Mouse (Mus musculus): ENCODE results near the gene Il25. TPM values are rescaled to one million over a fixed set of nuclear protein-coding genes. Genes with fewer than 3 reads are reported as not detected.

The Il25 gene
- total RNA-seq (2021), result not detected

DNA sequence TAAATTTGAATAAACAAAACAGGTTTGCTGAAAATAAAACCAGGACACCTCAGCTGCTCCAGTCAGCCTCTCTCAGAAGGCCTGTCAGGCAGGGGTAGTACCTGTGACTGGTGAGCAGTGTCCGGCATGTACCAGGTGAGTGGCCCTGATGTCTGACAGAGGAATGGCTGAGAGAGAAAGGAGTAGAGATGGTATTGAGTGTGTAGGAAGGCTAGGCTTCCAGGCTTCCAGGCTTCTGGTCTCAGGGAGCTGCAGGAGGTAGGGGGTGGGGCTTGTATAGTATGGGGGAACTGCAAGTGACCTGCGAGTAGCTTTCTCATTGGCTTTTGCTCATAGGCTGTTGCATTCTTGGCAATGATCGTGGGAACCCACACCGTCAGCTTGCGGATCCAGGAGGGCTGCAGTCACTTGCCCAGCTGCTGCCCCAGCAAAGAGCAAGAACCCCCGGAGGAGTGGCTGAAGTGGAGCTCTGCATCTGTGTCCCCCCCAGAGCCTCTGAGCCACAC is at the start of gene Il25:
TSS of gene Il25 (plus strand) at position 51 of the 506 bp plus-strand sequence.
- no peak for DNase-seq (ENCODE audit: low spot score in 2 of 2)
- intact Hi-C loops (cut with DNase I), result no loop called here

DNA sequence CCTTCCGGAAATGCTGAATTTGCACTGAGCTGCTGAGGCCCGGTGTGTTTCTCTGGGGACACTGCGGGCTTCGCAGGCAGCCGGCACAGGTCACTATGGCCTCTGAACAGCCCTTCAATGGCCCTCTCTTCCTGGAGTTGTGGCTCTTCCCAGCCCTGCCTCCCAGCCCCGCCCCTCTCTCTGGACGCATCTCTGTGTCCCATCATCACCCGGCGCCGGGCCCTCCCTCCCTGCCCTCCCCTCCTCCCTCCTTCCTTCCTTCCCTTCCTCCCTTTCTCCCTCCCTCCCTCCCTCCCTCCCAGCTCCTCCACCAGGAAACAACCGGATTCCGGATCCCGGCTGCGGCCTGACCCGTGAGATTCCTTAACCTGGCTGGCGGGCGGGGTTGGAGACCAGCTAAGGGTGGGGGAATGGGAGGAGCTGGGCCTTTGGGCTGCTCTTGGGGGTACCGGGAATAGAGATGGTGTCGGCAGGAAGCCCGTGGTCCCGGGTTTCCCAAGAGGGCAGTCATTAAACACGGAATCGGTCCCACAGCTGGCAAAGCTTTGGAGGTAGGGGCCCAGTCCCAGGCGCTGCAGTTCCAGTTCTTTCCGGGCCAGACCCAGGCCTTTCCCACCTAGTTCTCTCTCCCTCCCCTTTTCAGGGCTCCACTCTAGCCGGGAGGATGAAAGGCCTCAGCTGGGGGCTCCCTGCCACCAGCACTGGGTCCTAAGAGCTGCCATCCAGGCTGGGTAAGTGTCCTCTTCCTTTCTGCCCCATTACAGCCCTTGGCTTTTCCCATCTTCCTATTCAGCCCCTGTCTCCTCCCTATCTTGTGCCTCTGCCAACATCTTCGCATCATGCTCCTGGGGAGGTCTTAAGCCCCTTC is 49.1 kb upstream of the Il25 start, which contains the start of the genes Bcl2l2 and Gm20521:
TSS of gene Bcl2l2 (plus strand) at position 224 of the 868 bp plus-strand sequence.
TSS of gene Gm20521 (plus strand) at position 288 of the 868 bp plus-strand sequence.
- DNase-seq (ENCODE audit: low spot score in 2 of 2), result peak; percentile 74 to 80
- intact Hi-C loops (cut with DNase I), result no loop called here

DNA sequence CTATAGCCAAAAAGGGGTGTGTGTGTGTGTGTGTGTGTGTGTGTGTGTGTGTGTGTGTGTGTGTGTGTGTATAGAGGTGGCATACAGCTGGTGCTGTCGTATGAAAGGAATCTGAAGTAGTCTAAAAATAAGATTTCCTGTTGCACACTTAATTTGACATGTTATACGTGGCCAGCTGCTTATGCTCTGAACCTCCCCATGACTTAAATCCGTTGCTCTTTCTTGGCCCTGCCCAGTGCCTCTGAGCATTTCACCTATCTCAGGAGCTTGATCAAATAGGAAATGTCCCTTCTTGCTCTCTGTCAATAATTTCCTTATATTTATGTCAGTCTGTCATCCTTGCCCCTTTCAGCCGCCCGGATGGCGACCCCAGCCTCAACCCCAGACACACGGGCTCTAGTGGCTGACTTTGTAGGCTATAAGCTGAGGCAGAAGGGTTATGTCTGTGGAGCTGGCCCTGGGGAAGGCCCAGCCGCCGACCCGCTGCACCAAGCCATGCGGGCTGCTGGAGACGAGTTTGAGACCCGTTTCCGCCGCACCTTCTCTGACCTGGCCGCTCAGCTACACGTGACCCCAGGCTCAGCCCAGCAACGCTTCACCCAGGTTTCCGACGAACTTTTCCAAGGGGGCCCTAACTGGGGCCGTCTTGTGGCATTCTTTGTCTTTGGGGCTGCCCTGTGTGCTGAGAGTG is 48.3 kb upstream of the Il25 start:
- intact Hi-C loops (cut with DNase I), result no loop called here
- DNase-seq (ENCODE audit: low spot score in 2 of 2), result no peak

DNA sequence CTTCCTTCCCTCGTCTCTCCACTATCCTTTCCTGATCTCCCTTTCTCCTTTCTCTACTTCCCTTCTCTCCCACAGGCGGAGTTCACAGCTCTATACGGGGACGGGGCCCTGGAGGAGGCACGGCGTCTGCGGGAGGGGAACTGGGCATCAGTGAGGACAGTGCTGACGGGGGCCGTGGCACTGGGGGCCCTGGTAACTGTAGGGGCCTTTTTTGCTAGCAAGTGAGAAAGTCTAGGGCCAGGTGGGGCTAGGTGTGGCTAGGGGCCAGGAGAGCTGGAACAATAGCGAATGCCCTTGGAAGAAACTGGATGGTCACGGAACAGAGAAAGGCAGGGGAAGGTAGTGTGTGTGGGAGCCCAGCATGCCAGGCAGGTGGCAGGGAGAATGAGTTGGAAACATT is 47.2 kb upstream of the Il25 start:
- intact Hi-C loops (cut with DNase I), result no loop called here

GRCm38 (mm10) chr14:54892200-54892599 is 40.3 kb upstream of the Il25 start, which contains the start of gene Pabpn1:
Pabpn1 (plus strand) TSS chr14:54892500.
- no peak for DNase-seq (ENCODE audit: low spot score in 2 of 2)
- intact Hi-C loops (cut with DNase I), result loop anchor here (5.0 kb wide), 1 partner anchor 200 kb away; the partner anchor contains the start of genes Thtpa and Zfhx2

More for the DNA sequence above, 47.2 kb upstream of the Il25 start:
- no peak for DNase-seq (ENCODE audit: low spot score in 2 of 2)

GRCm38 (mm10) chr14:54893651-54894181 is 38.8 kb upstream of the Il25 start:
- intact Hi-C loops (cut with DNase I), result loop anchor here (1.0 to 5.0 kb wide), 2 partner anchors 46 to 199 kb away; partner anchors contain the start of genes Thtpa and Zfhx2
- peak; percentile 98 to 100 for DNase-seq (ENCODE audit: low spot score in 2 of 2)

- DNase-seq (ENCODE audit: low spot score in 2 of 2), result no peak
- intact Hi-C loops (cut with DNase I), result loop anchor here (1.0 to 5.0 kb wide), 2 partner anchors 45 to 198 kb away; partner anchors contain the start of genes Thtpa and Zfhx2
These were observed 38.0 kb upstream of the Il25 start for GRCm38 (mm10) chr14:54894296-54895151.

DNA sequence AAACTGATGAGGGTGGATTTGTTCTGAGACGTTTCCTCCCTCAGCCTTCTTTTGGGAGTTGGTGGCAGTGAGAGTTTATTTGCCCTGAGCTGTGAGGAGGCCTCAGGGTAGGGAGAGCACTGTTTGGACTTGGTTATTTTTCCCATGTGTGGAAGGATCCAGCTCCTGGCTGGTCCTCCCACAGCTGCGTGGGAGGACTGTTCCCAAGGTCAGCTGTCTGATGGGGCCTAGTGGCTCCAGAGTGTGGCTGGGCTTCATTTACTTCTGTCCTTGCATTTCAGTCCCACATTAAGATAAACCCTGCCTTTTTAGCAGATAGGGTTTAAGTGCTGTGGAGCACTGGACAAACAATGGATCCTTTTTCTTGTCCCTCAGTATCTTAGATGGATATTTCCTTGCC is 35.0 kb upstream of the Il25 start:
- intact Hi-C loops (cut with DNase I), result no loop called here
- DNase-seq (ENCODE audit: low spot score in 2 of 2), result no peak

DNA sequence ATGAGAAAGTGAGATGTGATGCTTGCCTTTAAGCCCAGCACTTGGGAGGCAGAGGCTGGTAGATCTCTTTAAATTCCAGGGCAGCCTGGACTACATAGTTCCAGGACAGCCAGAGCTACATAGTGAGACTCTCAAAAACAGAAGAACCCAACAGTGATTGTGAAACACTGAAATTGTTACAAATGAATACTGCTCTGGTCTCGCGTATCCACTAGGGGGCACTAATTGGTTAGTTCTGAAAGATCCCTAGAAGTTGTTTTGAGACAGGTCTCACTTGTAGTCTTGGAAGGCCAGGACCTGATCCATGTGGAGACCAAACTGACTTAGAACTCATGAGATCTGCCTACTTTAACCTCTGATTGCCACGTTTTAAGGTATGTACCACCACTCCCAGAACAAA is 32.1 kb upstream of the Il25 start:
- peak; percentile 79 to 90 for DNase-seq (ENCODE audit: low spot score in 2 of 2)

DNA sequence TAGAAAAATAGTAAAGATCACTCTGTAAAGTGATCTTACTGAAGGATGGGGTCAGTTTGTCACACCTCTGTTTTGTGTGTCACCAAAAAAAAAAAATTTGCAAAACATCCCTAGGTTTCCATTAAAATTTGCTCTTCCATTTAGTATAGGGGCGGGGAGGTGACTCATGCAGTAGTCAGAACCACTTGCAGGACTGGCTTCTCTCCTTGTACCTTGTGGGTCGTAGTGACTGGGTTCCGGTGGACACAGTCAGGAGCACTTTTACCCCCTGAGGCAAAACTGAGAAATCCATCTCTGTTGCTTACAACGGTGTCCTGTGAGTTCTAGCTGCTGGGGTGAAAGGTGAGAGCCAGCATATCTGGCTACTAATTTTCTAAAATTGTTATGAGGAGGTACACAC is 28.9 kb upstream of the Il25 start:
- intact Hi-C loops (cut with DNase I), result loop anchor here (5.0 kb wide), 1 partner anchor 194 kb away; no protein-coding TSS in a partner anchor
- DNase-seq (ENCODE audit: low spot score in 2 of 2), result no peak

More for the DNA sequence above, 32.1 kb upstream of the Il25 start:
- intact Hi-C loops (cut with DNase I), result loop anchor here (1.0 to 5.0 kb wide), 3 partner anchors 39 to 197 kb away; no protein-coding TSS in a partner anchor

GRCm38 (mm10) chr14:54908682-54909081 is 23.8 kb upstream of the Il25 start:
- intact Hi-C loops (cut with DNase I), result no loop called here
- DNase-seq (ENCODE audit: low spot score in 2 of 2), result no peak

- DNase-seq (ENCODE audit: low spot score in 2 of 2), result no peak
- intact Hi-C loops (cut with DNase I), result loop anchor here (5.0 kb wide), 1 partner anchor 180 kb away; the partner anchor contains the start of genes Thtpa and Zfhx2
These were observed 20.2 kb upstream of the Il25 start for GRCm38 (mm10) chr14:54912109-54912850.

GRCm38 (mm10) chr14:54912886-54913285 is 19.6 kb upstream of the Il25 start, which contains the start of gene Slc22a17:
Slc22a17 (minus strand) TSS chr14:54913132.
- DNase-seq (ENCODE audit: low spot score in 2 of 2), result peak; percentile 83 to 89
- intact Hi-C loops (cut with DNase I), result loop anchor here (5.0 kb wide), 1 partner anchor 179 kb away; the partner anchor contains the start of genes Thtpa and Zfhx2

- DNase-seq (ENCODE audit: low spot score in 2 of 2), result peak in 1 of 2 experiments; percentile 33
- intact Hi-C loops (cut with DNase I), result loop anchor here (5.0 kb wide), 1 partner anchor 179 kb away; the partner anchor contains the start of genes Thtpa and Zfhx2
These were observed 19.2 kb upstream of the Il25 start for GRCm38 (mm10) chr14:54913343-54913742.

DNA sequence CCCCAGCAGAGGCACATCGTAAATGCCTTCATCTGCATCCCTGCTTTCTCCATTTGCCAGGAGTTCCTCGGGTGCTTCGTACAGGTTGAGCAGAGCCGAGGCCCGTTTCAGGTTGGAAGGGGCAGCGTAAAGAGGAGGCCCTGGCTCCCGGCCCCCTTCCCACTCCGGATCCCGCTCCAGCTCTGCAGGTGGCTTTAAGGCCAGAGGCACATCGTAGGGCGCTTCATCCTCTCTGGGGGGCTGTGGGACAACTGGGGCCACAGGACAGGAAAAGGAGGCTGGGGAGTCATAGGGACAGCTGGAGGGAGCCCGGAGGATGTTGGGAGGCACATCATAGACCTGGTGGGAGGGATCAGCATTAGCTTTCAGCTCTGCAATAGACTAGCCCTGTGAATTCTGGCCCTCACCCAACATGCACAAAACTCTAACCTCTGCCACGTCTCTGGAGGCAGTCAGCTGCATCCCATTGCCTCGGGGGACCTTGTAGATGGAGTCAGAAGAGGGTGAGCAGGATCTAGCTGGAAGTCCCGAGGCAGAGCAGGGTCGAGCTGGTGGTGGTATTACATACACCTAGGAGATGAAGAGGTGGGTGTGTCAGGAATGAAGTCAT is 12.3 kb upstream of the Il25 start:
- intact Hi-C loops (cut with DNase I), result no loop called here
- no peak for DNase-seq (ENCODE audit: low spot score in 2 of 2)

DNA sequence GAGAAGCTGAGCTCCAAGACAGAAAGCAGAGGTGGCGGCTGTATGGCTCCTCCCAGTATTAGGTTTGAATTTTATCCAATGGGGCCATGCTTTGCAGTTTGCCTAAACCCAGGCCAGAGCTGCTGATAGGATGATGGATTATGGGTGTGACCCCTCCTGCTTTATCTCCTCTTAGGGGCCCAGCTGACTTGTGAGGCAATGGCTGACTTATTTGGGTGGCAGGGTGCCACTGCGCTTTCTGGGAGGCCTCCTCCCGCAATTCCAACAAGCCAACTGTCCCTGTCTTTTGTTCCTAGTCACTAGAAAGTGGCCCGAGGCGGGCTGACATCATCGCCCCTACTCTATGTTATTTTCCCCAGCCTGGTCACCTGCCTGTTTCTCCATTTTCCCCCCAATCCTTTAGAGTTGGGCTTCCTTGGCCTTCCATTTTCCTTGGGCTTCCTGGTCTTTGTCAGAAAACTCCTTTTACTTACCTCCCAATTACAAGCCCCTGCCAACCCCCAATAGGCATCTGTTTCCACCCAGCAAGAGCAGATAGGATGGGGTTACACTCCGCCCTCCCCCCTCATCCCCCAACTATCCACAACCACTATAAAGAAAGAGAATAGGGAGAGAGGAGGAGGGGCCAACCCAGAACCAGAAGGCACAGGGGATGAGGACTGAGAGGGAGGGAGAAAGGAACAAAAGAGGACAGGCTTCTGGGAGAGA is 7.7 kb upstream of the Il25 start:
- no peak for DNase-seq (ENCODE audit: low spot score in 2 of 2)
- intact Hi-C loops (cut with DNase I), result no loop called here
